Mouse (Mus musculus): ENCODE measurements at regions not wholly inside any gene's neighbourhood (a gene's known extent, or its start where the extent isn't known, plus 50 kb on each side); places are given as distances from the start of the nearest gene placed in this dataset.

GRCm38 (mm10) chr3:51078459-51078858 lies 145.8 kb upstream of the Noct start:
- Histone ChIP-seq H3K4me2 (no peak overlapping the region), H3K4me1 (peaks cover 29% of the 10 kb centered on the region), H3K27me3 (no peaks in the 10 kb centered on the region), H3K4me3 (no peak overlapping the region), H3K9me3 (no peaks in the 10 kb centered on the region), H3K36me3 (no peaks in the 10 kb centered on the region), H3K27ac (no peak overlapping the region), H3K9ac (no peak overlapping the region)
- no peak for ATAC-seq (ENCODE audit: insufficient number of reproducible peaks, insufficient read depth, low FRiP score, low TSS enrichment, low read depth)
- WGBS: 57% methylated on average over 4 of the region's 4 CpGs

GRCm38 (mm10) chr3:51080415-51080814 lies 143.8 kb upstream of the Noct start:
- no peak overlapping the region for H3K27ac ChIP-seq
- H3K36me3 ChIP-seq: no peaks in the 10 kb centered on the region
- peaks cover 27% of the 10 kb centered on the region for H3K4me1 ChIP-seq
- H3K4me3 ChIP-seq: no peak overlapping the region
- no peak overlapping the region for H3K9ac ChIP-seq
- no peaks in the 10 kb centered on the region for H3K9me3 ChIP-seq
- 38% methylated on average over 3 of the region's 3 CpGs for WGBS
- no peak overlapping the region for H3K4me2 ChIP-seq
- ATAC-seq (ENCODE audit: insufficient number of reproducible peaks, insufficient read depth, low FRiP score, low TSS enrichment, low read depth): no peak
- H3K27me3 ChIP-seq: no peaks in the 10 kb centered on the region

GRCm38 (mm10) chr3:51080855-51081254 lies 143.4 kb upstream of the Noct start:
- H3K27me3 ChIP-seq: no peaks in the 10 kb centered on the region
- peaks cover 27% of the 10 kb centered on the region for H3K4me1 ChIP-seq
- 35% methylated on average over 7 of the region's 7 CpGs for WGBS
- no peak overlapping the region for H3K4me2 ChIP-seq
- H3K4me3 ChIP-seq: no peak overlapping the region
- no peak overlapping the region for H3K27ac ChIP-seq
- no peaks in the 10 kb centered on the region for H3K9me3 ChIP-seq
- H3K36me3 ChIP-seq: no peaks in the 10 kb centered on the region
- no peak overlapping the region for H3K9ac ChIP-seq
- no peak for ATAC-seq (ENCODE audit: insufficient number of reproducible peaks, insufficient read depth, low FRiP score, low TSS enrichment, low read depth)

- H3K27me3 ChIP-seq: no peaks in the 10 kb centered on the region
- 31% methylated on average over 11 of the region's 11 CpGs for WGBS
- ATAC-seq (ENCODE audit: insufficient number of reproducible peaks, insufficient read depth, low FRiP score, low TSS enrichment, low read depth): no peak
- peaks cover 27% of the 10 kb centered on the region for H3K4me1 ChIP-seq
- H3K9ac ChIP-seq: peak overlapping the region; percentile 49; the same call in 1 of the 2 replicates
- no peaks in the 10 kb centered on the region for H3K36me3 ChIP-seq
- no peak overlapping the region for H3K4me3 ChIP-seq
- H3K9me3 ChIP-seq: no peaks in the 10 kb centered on the region
- peak overlapping the region; percentile 31 for H3K4me2 ChIP-seq
- H3K27ac ChIP-seq: peak overlapping the region; percentile 33; the same call in 1 of the 2 replicates
These were observed 141.2 kb upstream of the Noct start for GRCm38 (mm10) chr3:51082831-51083575.

- Histone ChIP-seq H3K36me3 (no peaks in the 10 kb centered on the region), H3K27ac (peak overlapping the region; percentile 33; the same call in 1 of the 2 replicates), H3K4me1 (peaks cover 25% of the 10 kb centered on the region), H3K4me3 (no peak overlapping the region), H3K27me3 (no peaks in the 10 kb centered on the region), H3K9me3 (no peaks in the 10 kb centered on the region), H3K4me2 (peak overlapping the region; percentile 31; the same call in 1 of the 2 replicates), H3K9ac (no peak overlapping the region)
- no peak for ATAC-seq (ENCODE audit: insufficient number of reproducible peaks, insufficient read depth, low FRiP score, low TSS enrichment, low read depth)
- WGBS: 55% methylated on average over 7 of the region's 7 CpGs
These were observed 140.7 kb upstream of the Noct start for GRCm38 (mm10) chr3:51083583-51083982.

- no peaks in the 10 kb centered on the region for H3K9me3 ChIP-seq
- no peaks in the 10 kb centered on the region for H3K27me3 ChIP-seq
- no peak overlapping the region for H3K4me2 ChIP-seq
- H3K27ac ChIP-seq: no peak overlapping the region
- H3K9ac ChIP-seq: no peak overlapping the region
- 70% methylated on average over 10 of the region's 10 CpGs for WGBS
- H3K4me3 ChIP-seq: no peak overlapping the region
- ATAC-seq (ENCODE audit: insufficient number of reproducible peaks, insufficient read depth, low FRiP score, low TSS enrichment, low read depth): no peak
- peaks cover 28% of the 10 kb centered on the region for H3K4me1 ChIP-seq
- no peaks in the 10 kb centered on the region for H3K36me3 ChIP-seq
These were observed 137.8 kb upstream of the Noct start for GRCm38 (mm10) chr3:51086441-51086849.

- ATAC-seq (ENCODE audit: insufficient number of reproducible peaks, insufficient read depth, low FRiP score, low TSS enrichment, low read depth): no peak
- Histone ChIP-seq H3K27me3 (no peaks in the 10 kb centered on the region), H3K4me1 (peaks cover 28% of the 10 kb centered on the region), H3K27ac (no peak overlapping the region), H3K4me2 (no peak overlapping the region), H3K36me3 (no peaks in the 10 kb centered on the region), H3K9me3 (no peaks in the 10 kb centered on the region), H3K4me3 (no peak overlapping the region), H3K9ac (no peak overlapping the region)
- 89% methylated on average over 4 of the region's 4 CpGs for WGBS
These were observed 137.2 kb upstream of the Noct start for GRCm38 (mm10) chr3:51087076-51087475.

- H3K9me3 ChIP-seq: no peaks in the 10 kb centered on the region
- no peaks in the 10 kb centered on the region for H3K36me3 ChIP-seq
- ATAC-seq (ENCODE audit: insufficient number of reproducible peaks, insufficient read depth, low FRiP score, low TSS enrichment, low read depth): no peak
- no peak overlapping the region for H3K27ac ChIP-seq
- H3K27me3 ChIP-seq: no peaks in the 10 kb centered on the region
- peaks cover 13% of the 10 kb centered on the region for H3K4me1 ChIP-seq
- no peak overlapping the region for H3K4me2 ChIP-seq
- H3K9ac ChIP-seq: no peak overlapping the region
- no peak overlapping the region for H3K4me3 ChIP-seq
- 59% methylated on average over 10 of the region's 10 CpGs for WGBS
These were observed 135.1 kb upstream of the Noct start for GRCm38 (mm10) chr3:51089036-51089669.

GRCm38 (mm10) chr3:51091478-51091877 lies 132.8 kb upstream of the Noct start:
- H3K4me1 ChIP-seq: peaks cover 19% of the 10 kb centered on the region; the same call in 1 of the 2 replicates
- no peak overlapping the region for H3K4me3 ChIP-seq
- no peaks in the 10 kb centered on the region for H3K27me3 ChIP-seq
- H3K4me2 ChIP-seq: no peak overlapping the region
- ATAC-seq (ENCODE audit: insufficient number of reproducible peaks, insufficient read depth, low FRiP score, low TSS enrichment, low read depth): no peak
- H3K9ac ChIP-seq: no peak overlapping the region
- WGBS: 75% methylated on average over 4 of the region's 4 CpGs
- H3K27ac ChIP-seq: no peak overlapping the region
- H3K9me3 ChIP-seq: no peaks in the 10 kb centered on the region
- H3K36me3 ChIP-seq: no peaks in the 10 kb centered on the region

GRCm38 (mm10) chr3:51092079-51093028 lies 131.9 kb upstream of the Noct start:
- no peak overlapping the region for H3K27ac ChIP-seq
- no peak for ATAC-seq (ENCODE audit: insufficient number of reproducible peaks, insufficient read depth, low FRiP score, low TSS enrichment, low read depth)
- no peak overlapping the region for H3K9ac ChIP-seq
- no peaks in the 10 kb centered on the region for H3K27me3 ChIP-seq
- no peak overlapping the region for H3K4me3 ChIP-seq
- no peaks in the 10 kb centered on the region for H3K36me3 ChIP-seq
- WGBS: 72% methylated on average over 12 of the region's 12 CpGs
- peaks cover 21% of the 10 kb centered on the region; the same call in 1 of the 2 replicates for H3K4me1 ChIP-seq
- no peaks in the 10 kb centered on the region for H3K9me3 ChIP-seq
- H3K4me2 ChIP-seq: no peak overlapping the region

- Histone ChIP-seq H3K36me3 (no peaks in the 10 kb centered on the region), H3K27ac (no peak overlapping the region), H3K9me3 (no peaks in the 10 kb centered on the region), H3K27me3 (no peaks in the 10 kb centered on the region), H3K4me3 (no peak overlapping the region), H3K4me1 (0 out of 2 replicates have a peak, but pooled peaks cover 9% of the 10 kb centered on the region), H3K4me2 (peak overlapping the region; percentile 31), H3K9ac (no peak overlapping the region)
- no peak for ATAC-seq (ENCODE audit: insufficient number of reproducible peaks, insufficient read depth, low FRiP score, low TSS enrichment, low read depth)
- 24% methylated on average over 14 of the region's 14 CpGs for WGBS
These were observed 128.3 kb upstream of the Noct start for GRCm38 (mm10) chr3:51095847-51096447.
